Mouse (Mus musculus): Measurements from ENCODE around the gene Slc22a23.

Gene Slc22a23

GRCm38 (mm10) chr13:34343719-34344375, 1.1 kb downstream of the Slc22a23 start:
- DNase-seq (ENCODE audit: low read depth, low spot score), result no peak

DNA sequence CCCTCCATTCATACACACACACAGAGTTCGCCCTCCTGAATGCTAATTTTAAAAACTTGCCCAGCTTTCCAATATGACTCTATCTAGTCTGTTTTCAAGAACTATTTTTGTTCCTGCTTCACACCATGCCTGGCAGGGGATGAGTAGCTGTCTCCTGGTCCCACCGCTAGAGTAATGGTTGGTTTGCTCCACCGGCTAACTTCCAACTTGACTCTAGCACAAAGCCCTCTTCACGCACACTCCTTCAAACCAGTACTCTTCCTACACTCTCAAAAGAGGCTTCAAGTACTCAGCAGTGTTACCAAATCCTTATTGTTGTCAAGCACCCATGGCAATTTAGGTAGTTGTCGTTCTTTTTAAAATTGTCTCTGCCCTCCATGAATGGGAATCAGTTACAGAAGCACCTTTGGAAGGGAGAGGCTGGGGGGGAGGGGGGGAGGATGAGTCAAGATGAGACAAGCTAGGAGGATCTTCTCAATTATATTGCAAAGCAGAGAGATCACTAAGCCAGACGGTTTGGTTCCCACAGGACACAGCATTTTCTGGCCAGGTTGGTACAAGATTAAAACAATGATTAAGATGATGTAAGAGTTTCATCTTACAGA, 2.6 kb downstream of the Slc22a23 start:
- no peak for DNase-seq (ENCODE audit: low read depth, low spot score)

- no peak for DNase-seq (ENCODE audit: low read depth, low spot score)
Measured at GRCm38 (mm10) chr13:34336895-34337294, 8.1 kb downstream of the Slc22a23 start.

DNA sequence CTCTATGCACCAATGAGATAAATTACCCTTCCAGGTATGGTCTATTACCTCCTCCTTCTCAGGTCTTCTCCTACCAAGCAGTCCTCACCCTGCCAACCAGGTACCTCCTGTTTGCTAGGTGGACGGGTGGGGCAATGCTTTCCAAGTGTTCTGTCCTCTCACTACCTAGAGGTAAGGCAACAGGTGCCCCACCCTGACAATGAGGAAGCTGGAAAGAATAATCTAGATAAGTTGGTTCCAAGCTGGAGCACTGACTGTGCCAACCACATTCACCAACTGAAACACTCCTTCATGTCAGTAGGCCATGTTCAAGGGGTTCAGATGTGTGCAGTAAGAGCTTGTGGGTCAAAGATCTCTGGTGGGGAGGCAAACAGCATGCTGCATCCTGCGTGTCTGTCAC, 10.1 kb downstream of the Slc22a23 start:
- DNase-seq (ENCODE audit: low read depth, low spot score), result no peak

- peak; percentile 39 for DNase-seq (ENCODE audit: low read depth, low spot score)
Measured at GRCm38 (mm10) chr13:34332762-34333161, 12.2 kb downstream of the Slc22a23 start.

- DNase-seq (ENCODE audit: low read depth, low spot score), result no peak
Measured at GRCm38 (mm10) chr13:34331399-34332186, 13.4 kb downstream of the Slc22a23 start.

DNA sequence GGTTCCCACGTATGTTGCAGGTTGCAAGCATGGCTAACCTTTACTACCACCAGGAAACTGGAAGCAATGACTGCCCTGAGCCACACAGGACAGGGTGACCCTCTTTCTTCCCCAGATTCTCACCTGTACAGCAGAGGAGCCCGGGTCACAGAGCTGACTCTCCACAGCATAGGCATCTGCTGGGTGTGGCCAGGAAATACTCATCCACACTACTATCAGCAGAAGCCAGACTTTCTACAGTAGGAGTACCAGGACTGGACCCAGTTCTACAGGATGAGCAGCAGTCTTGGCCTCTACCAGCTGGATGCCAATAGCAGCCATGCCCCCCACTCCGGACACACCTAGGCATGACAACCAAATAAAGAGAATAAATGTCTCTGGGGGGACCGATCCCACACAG, 15.4 kb downstream of the Slc22a23 start:
- DNase-seq (ENCODE audit: low read depth, low spot score), result no peak

- DNase-seq (ENCODE audit: low read depth, low spot score), result no peak
Measured at GRCm38 (mm10) chr13:34326992-34327391, 18.0 kb downstream of the Slc22a23 start.

DNA sequence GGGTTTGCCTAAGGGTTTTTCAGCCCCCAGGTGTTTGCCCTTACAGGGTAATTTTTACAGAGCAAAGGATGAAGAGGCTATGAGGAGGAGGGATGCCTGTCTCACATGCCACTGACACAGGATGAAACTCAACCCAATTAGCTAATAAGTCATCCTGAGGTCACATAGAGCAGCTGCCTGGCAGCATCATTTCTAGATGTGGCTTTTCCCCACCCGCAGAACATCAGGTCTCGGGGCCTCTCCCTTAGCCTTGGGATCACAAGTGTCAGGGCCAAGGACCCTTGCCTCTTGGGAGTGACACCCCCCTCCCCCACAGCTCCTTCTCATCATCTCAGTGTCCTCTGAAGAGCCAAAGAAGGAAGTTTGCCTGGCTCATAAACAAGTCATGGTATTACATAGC, 21.6 kb downstream of the Slc22a23 start:
- DNase-seq (ENCODE audit: low read depth, low spot score), result no peak

DNA sequence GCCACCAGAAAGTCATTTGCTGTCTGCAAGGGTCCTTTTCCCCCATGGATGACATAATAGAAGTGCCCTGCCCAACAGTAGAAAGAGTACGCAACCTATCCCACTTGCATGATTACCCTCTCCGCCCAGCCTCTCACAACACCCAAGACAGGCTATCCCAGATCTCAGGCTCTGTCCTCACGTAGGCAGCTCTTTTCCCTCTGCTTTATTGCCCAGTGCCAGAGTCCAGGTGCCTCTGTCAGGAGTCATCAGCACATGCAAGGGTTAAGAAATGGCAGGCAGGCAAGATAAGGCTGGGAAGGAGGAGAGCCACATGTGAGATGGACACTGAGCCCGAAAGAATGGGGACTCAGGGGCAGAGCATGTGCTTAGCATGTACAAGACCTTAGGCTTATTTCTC, 24.5 kb downstream of the Slc22a23 start:
- DNase-seq (ENCODE audit: low read depth, low spot score), result no peak

- peak; percentile 21 for DNase-seq (ENCODE audit: low read depth, low spot score)
Measured at GRCm38 (mm10) chr13:34317051-34317450, 27.9 kb downstream of the Slc22a23 start.

GRCm38 (mm10) chr13:34316511-34316910, 28.5 kb downstream of the Slc22a23 start:
- DNase-seq (ENCODE audit: low read depth, low spot score), result no peak

DNA sequence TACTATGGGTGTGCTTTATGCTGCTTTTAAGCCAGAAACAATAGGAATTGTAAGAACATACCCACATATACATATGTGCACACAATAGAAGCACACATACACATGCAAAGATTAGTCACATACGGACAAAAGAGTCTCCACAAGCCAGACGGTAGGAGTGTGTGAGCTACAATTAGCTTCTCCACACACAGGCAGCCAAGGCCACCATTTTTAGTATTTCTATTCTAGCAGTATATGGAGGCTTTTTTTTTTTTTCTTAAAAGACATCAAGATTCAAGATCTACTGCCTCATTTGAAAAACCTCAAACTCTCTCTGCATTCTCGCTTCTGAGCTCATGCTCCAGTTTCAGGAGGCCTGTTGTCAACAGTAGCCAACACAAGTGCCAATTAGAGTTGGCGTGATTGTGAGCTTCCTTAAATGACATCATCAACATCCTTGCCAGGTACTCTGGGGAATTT, 31.9 kb downstream of the Slc22a23 start:
- DNase-seq (ENCODE audit: low read depth, low spot score), result no peak

DNA sequence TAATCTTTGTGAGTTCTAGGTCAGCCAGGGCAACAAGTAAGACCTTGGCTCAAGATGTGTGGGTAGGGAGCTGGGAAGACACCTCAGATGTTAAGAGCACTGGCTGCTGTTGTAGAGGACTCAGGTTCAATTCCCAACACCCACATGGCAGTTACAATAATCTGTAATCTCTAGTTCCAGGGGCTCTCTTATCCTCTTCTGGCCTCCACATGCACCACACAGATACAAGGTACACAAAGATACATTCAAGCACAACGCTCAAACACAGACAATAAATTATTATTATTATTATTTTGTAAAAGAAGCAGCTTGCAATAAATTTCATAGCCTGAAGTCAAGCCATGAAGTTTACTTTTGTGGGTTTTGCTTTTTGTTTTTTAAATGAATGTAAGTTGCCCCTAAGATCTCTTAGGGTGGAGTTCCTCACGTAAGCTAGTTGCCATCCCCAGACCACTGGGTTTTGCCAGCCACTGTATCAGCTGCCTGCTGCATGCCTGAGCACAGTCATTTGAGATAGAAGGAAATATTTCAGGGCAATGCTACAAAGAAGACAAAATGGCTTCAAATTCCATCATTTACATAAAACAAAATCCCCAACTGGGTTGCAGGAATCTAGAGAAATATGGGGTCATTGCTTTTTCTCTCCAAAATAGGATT, 32.5 kb downstream of the Slc22a23 start:
- DNase-seq (ENCODE audit: low read depth, low spot score), result no peak

DNA sequence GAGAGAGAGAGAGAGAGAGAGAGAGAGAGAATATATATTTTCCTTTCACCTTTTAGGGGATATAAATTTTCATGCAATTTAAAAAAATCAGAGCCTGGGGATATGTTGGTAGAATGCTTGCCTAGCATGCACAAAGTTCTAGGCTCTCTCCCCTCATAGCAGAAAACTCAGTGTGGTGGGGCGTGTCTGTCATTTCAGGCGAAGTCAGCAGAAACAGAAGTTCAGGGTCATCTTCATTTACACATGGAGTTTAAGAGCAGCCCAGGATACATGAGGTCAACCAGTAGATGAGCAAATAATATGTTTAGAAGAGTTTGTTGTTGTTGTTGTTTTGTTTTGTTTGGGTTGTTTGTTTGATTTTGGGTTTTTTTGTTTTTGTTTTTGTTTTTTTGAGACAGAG, 33.4 kb downstream of the Slc22a23 start:
- no peak for DNase-seq (ENCODE audit: low read depth, low spot score)

DNA sequence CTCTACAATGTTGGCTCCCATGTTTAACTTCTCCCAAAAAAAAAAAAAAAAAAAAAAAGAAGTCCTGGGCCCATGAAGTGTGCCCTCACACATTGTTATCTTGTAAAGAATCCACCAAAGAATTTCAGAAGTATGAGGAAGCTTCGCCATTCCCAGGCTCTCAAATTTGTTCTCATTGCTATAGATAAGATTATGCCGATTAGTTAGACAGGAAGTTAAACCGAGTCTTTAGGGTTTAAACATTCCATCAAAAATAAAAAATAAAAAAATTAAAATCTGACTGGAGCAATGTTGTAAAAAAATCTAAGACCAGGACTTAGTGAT, 36.4 kb downstream of the Slc22a23 start:
- DNase-seq (ENCODE audit: low read depth, low spot score), result no peak

DNA sequence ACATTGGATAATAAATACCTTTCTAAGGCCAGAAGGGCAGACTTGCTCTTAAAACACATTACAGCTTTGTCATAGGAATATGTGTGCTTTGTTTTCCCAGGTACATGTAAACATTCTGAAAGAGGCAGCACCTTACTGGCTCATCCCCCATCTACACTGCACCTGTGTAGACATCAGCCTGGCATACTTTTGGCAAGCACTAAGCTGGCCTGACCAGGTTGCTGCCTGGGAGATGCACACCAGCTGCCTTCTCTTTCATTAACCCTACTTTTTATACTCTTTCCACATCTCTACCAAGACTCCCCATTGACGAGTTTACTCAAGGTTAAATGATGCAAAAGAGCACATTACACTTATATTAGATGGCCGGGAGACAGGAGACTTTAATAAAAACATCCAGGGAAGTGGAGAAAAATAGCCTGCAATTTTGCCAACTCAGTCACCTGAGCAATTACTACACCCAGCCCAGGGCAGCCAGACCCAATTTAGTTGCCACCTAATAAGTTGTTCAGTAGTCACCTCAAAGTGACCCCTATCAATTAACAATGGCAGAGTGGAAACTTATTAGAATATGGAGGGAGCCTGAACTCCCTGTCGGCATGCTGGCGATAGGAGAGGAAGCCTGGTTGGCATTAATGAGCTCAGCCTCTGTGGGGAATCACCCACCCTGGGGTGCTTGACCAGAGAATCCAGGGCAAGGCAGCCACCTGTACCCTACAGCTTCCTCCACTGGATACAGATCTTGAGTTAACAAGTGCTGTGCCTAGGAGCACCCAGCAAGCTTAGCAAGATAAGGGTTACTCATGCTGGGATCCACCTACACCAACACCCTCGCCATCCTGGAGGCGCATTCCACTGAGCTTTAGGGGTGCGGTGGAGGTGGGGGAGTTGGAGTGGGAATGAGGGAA, 37.0 kb downstream of the Slc22a23 start:
- no peak for DNase-seq (ENCODE audit: low read depth, low spot score)

- no peak for DNase-seq (ENCODE audit: low read depth, low spot score)
Measured at GRCm38 (mm10) chr13:34305964-34306671, 38.9 kb downstream of the Slc22a23 start.

DNA sequence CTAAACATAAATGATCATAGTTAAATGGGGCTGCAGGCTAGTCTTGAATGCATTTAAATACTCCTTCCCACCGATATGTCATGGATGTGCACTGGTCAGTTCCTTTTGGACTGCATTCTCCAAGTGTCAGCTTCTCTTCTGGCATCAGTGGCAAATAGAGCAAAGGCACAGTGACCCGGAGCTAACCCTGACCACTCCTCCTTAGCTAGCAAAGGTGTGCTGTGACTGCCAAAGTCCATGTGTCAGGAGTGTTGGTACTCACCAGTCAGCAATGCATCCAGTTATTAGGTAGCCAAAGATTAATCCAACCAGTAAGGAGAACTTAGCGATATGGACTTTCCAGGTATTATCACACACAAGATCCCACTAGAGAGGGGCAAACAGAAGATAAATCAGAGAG, 40.1 kb downstream of the Slc22a23 start:
- DNase-seq (ENCODE audit: low read depth, low spot score), result no peak

- no peak for DNase-seq (ENCODE audit: low read depth, low spot score)
Measured at GRCm38 (mm10) chr13:34303386-34304016, 41.5 kb downstream of the Slc22a23 start.

Data from skeletal muscle tissue, adult 2 months (tissue).